Mouse (Mus musculus) adipose tissue, adult 10 weeks (tissue): ENCODE measurements around the gene Dytn. TPM values are rescaled to one million over a fixed set of nuclear protein-coding genes. Genes with fewer than 3 reads are reported as not detected.

Experiments
- polyA plus RNA-seq: library from polyadenylated mRNA; stranded (reverse); fragments of 350-450 nt; fragmentation: Illumina TruSeq; extraction: RNeasy Lipid Tissue Mini Kit (QIAGEN cat#74804); gene quantifications from one replicate; pipeline ENCODE4 v1.2.3, GENCODE M21; 2014; ENCODE audit warnings: low read depth, low replicate concordance

Dytn gene
- not detected for polyA plus RNA-seq

GRCm38 (mm10) chr1:63686827-63687226, at the start of gene Dytn:
Gene Dytn, minus strand, starts transcription at chr1:63686927.

GRCm38 (mm10) chr1:63730240-63730771, 43.6 kb upstream of the Dytn start, which contains the start of the genes Mdh1b and Fastkd2:
Gene Mdh1b, minus strand, starts transcription at chr1:63730318.
Gene Fastkd2, plus strand, starts transcription at chr1:63730614.

GRCm38 (mm10) chr1:63615668-63616067, 71.1 kb downstream of the Dytn start, which contains the start of gene Gm39653:
Gene Gm39653, plus strand, starts transcription at chr1:63615968.

Other genes with a start within 250 kb of the Dytn start
- gene Adam23, start 241.0 kb downstream of the Dytn start, polyA plus RNA-seq, result 12.5 TPM
- gene Gm39653, start 71.0 kb downstream of the Dytn start, polyA plus RNA-seq, result not detected
- 3.2 TPM for gene Mdh1b, start 43.4 kb upstream of the Dytn start, polyA plus RNA-seq
- 14.5 TPM for gene Fastkd2, start 43.7 kb upstream of the Dytn start, polyA plus RNA-seq
- not detected for gene 4933402D24Rik, start 82.3 kb upstream of the Dytn start, polyA plus RNA-seq